Mouse (Mus musculus) left cerebral cortex, postnatal 25 days (tissue): Measurements from ENCODE around the gene Ccdc9b. TPM values are rescaled to one million over a fixed set of nuclear protein-coding genes. Genes with fewer than 3 reads are reported as not detected.

ENCODE experiments used
- DNase-seq, 2 experiments: peaks; one replicate each; pipeline ENCODE4 v3.0.0; 2022; ENCODE audit warnings: low spot score in 2 of 2, mixed read lengths in 1 of 2
- intact Hi-C: fragments of 180-260 bp; cut with DNase I; formaldehyde crosslinking; loops from one replicate; pipeline ENCODE4 v1.15.1; 2025
- total RNA-seq, 2 experiments: library from RNA; stranded (reverse); gene quantifications; 2 replicates each; pipeline ENCODE4 v1.2.3; 2021

The Ccdc9b gene
- total RNA-seq, 2 experiments from 2014 or later: 3.7 to 3.8 TPM

- DNase-seq: no peak
- intact Hi-C loops: no loop called here
These were observed 7.1 kb downstream of the Ccdc9b start for GRCm38 (mm10) chr2:118755407-118755806.

DNA sequence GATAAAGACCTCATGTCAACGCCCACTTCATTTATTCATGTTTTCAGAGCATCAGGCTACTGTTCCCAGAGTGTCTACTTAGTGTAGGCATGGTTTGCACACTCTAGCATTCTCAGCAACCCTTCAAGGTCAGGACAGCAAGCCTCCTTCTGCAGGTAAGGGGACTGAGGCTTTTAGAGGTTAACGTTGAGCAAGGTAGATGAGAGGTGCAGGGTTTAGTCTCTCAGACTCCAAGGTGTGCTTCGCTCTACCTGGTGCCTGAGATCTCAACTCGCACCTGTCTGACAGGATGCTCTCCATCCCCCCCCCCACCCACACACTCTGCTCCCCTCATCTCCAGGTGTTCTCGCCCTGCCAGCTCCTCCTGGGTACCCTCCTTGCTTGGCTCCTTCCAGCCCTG lies 8.3 kb downstream of the Ccdc9b start:
- DNase-seq: no peak

DNA sequence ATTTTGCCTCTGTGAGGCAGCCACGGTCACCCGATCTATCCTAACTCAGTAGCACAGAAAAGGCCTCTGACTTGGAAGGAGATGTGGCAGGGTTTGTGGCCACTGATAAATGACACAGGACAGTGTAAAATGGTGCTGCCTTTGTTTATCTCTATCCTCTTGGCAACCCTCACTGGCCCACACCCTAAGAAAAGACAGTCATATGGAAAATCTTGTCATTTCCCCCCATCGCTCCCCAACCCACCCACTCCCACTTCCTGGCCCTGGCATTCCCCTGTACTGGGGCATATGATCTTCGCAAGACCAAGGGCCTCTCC lies 9.7 kb downstream of the Ccdc9b start:
- intact Hi-C loops: no loop called here
- DNase-seq: no peak

More for the DNA sequence above, 8.3 kb downstream of the Ccdc9b start:
- intact Hi-C loops: no loop called here

DNA sequence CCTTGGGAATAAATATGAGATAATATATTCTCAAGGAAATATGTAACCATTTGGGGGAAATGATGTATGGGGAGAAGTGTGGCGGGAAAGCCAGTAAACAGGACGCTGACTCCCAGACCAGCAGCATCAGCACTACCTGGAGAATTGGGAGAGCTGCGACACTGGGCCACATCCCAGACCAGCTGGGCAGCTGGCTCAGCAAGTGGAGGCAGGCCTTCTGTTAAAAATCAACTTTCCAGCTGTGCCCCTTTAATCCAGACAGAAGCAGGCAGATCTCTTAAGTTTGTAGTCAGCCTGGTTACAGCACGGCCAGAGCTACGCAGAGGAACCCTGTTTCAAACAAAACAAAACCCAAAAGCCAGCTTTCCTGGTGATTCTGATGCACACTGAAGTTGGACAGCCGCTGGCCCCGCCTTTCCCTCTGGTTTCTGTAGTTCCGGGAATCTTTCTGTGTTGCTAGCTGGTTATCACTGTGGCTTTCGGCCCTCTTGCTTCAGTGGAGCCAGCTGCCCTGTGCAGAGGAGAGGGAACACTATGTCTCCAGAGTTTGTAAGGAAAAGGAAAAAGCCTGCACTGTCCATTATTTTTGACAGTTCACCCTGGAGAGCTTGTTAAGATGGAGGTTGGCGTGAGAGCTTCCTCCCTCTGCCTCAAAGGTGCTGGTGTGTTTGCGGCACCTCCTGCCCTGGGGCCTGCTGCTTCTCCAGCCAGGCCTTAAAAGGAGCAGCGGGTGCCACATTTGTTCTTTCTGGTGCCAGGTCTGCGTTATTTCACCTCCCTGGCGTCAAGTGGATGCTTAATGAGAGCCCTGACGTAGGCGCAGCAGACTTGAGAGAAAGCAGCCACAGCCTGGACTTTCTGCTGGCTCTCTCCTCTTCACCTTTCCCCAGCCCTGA lies 10.3 kb downstream of the Ccdc9b start:
- intact Hi-C loops: no loop called here
- DNase-seq: no peak

GRCm38 (mm10) chr2:118750476-118750875 lies 12.0 kb downstream of the Ccdc9b start:
- DNase-seq: no peak
- intact Hi-C loops: no loop called here

GRCm38 (mm10) chr2:118749341-118749884 lies 13.0 kb downstream of the Ccdc9b start:
- DNase-seq: no peak
- intact Hi-C loops: loop anchor here (5.0 kb wide), 1 partner anchor 47 kb away; the partner anchor contains the start of gene Ankrd63

- intact Hi-C loops: loop anchor here (2.0 to 5.0 kb wide), 3 partner anchors 13 to 45 kb away; partner anchors contain the start of genes Ankrd63 and Disp2
- DNase-seq: no peak
These were observed 15.0 kb downstream of the Ccdc9b start for GRCm38 (mm10) chr2:118747301-118747960.

DNA sequence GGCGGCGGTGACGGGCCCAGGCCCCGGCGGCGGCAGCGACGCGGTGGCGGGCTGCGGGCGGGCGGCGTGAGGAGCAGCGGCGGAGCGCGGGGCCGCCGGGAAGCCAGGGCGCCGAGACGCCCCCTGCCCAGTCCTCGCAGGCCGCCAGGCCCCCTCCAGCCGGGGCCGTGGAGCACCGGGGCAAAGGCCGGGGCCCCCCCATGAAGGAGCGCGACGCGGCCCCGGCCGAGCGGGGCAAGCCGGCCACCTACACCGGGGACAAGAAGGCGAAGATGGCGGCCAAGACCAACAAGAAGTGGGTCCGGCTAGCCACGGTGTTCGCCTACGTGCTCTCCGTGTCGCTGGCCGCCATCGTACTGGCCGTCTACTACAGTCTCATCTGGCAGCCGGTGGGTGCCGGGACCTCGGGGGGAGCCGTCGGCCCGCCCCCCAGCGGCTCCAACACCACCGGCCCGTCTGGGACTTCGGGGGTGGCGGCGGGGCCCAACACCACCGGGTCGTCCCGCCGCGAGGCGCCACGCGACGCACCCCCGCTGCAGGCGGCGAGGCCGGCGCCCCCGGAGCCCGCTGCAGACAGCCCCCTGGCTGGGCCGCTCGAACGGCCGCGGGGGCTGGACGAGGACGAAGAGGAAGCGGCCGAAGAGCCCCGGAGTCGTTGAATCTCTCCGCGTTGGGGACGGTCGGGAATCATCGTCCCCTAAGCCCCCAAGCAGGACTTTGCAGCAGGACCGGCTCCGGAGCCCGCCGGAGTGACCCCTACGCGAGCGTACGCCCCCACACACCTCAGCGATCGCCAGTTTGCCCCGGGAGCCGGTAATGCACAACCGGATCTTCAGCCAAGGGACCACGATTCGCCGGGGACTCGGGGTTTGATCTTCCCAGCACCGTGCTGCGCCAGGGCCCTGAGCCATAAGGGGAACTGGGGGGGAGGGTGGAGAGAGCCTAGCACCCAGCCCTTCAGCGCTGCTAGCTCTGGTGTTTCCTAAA lies 16.3 kb downstream of the Ccdc9b start:
- intact Hi-C loops: loop anchor here (2.0 to 5.0 kb wide), 4 partner anchors 15 to 137 kb away; partner anchors contain the start of genes Ankrd63 and Disp2
- peak in 1 of 2 experiments; percentile 42 for DNase-seq

- intact Hi-C loops: loop anchor here (2.0 to 5.0 kb wide), 2 partner anchors 43 to 137 kb away; partner anchors contain the start of gene Ankrd63
- DNase-seq: peak; percentile 91 to 94
These were observed 17.1 kb downstream of the Ccdc9b start, which contains the start of gene Inafm2 for GRCm38 (mm10) chr2:118745232-118745884. TSS of gene Inafm2 (plus strand) at chr2:118745758.

DNA sequence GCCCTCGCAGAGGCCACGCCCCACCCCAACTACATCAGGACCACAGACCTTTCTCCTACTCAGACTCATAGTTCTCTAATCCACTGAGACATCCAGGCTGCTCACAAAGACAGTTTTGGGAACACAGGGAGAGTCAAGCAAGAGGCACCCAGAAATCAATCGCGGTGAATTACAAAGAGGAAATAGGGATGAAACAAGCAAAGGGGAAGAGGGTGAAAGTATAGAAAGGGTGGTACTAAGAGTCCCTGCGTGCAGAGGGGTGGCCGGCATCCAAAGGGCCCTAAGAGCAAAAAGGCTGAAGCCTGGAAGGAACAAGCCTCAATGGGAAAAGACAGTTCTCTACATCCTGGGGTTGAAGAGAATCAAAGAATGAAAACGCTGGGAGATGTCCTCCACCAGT lies 17.8 kb downstream of the Ccdc9b start:
- no peak for DNase-seq
- intact Hi-C loops: loop anchor here (2.0 to 5.0 kb wide), 2 partner anchors 42 to 138 kb away; partner anchors contain the start of gene Ankrd63

DNA sequence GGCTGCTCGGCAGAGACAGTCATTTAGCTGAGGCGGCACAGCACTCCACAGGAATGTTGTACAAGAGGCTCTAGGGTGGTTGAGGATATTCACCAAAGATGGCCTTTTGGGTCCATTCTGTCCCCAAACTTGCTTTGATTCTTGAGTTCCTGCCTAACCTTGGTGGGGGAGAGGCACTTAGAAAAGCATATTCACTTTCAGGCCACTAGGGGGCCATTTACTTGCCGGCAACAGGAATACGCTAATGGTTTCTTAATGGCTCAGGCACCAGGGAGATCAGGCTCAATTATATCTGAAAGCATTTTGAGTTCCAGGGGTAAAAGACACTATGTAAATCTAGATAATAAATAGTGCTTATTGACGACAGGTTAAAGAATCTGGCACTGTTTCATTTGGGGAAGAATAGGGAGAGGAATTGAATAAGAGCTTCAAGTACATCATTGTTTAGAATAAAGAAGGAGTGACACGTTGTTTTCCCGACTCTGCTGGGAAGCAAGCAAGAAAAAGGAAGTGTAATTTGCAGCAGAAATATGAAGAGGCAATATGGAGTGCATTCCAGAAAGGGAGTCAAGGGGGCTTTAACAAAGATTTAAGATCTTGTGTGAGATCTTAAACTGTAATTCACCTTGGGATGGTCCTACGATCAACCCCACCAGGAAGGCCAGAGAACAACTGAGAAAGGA lies 19.1 kb downstream of the Ccdc9b start:
- intact Hi-C loops: no loop called here
- DNase-seq: peak; percentile 51 to 57

DNA sequence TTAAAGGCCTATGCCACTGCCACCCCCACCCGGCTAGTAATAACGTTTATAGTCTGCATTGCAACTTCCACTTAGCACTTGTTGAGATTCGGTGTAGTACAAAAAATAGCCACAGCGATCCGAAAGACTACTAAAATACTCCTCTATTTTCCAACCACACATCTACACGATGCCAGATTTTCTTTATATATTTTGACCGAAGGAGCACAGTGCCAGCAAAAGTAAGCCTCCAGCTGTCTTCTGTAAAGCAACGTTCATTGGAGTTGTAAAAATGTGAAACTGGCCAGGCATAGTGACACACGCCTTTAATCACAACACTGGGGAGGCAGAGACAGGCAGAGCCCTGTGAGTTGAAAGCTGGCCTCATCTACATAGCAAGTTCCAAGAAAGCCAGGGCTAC lies 21.3 kb downstream of the Ccdc9b start:
- DNase-seq: peak in 1 of 2 experiments; percentile 85
- intact Hi-C loops: loop anchor here (1.0 kb wide), 1 partner anchor 38 kb away; the partner anchor contains the start of gene Disp2

DNA sequence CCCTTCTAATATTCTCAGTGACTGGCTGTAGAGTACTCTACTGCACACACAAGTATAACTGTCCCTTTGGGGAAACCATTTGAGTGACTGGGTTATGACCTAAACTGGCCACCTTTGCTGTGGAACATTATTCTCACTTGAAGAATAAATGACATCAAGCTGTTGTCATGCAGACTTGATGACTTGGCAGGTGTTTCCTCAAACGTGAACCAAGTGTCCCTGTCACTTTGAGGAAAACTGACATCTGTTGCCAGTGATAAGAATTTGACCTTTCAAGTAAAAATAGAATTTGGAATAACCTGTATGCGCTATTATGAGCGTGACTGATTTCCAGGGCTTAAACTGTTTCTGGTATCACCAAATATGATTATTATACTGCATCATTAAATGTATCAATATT lies 22.1 kb downstream of the Ccdc9b start:
- DNase-seq: no peak
- intact Hi-C loops: no loop called here

DNA sequence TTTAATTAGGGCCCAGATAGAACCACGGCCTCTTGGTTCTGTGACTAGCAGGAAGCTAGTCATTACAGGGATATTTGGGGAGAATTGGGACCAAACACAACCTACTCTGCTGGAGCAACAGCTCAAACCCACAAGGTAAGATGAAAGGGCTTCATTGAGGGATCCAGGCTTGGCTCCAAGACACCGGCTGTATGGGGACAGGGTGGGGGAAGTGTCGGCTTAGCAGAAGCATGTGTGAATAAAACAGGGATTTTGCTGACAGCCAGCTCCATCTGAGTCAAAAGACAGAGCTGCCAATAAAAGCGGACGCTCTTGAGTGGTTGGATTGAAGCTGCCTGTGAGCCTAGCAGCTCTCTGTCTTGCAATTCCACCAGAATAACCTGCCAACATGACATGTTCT lies 29.1 kb downstream of the Ccdc9b start:
- DNase-seq: peak in 1 of 2 experiments; percentile 83
- intact Hi-C loops: loop anchor here (10.0 kb wide), 1 partner anchor 469 kb away; no protein-coding TSS in a partner anchor

DNA sequence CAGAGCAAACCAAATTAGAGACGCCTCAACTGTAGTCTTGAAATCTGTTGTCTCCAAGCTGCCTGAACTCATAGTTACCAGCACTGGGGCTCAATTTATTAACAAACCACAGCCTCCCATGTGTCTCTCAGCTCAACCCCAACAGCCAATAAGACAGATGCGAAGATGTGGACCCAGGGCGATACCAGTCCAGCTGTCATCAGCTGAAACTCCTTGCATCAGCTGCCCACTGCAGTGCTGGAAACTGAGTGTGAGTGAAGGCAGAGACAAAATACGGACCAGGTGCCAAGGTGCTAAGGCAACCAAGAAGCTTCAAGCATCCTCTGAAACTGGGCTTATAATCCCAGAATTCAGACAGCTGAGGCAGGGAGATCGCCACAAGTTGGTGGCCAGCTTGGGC lies 30.5 kb downstream of the Ccdc9b start:
- intact Hi-C loops: loop anchor here (1.0 to 10.0 kb wide), 3 partner anchors 33 to 467 kb away; no protein-coding TSS in a partner anchor
- no peak for DNase-seq

DNA sequence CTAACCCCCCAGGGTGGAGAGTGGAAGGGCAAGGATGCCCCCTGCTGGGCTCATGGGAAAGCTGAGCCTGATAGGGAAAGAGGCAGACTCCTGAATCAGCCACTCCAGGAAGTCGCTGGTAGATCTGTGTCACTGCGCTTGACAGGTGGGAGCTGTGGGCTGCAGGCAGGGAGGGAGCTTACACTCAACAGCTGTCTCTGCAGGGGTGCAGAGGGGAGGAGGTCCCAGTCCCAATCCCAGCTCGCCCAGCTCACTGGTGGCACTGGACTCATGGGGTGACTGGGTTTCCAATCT lies 31.9 kb downstream of the Ccdc9b start:
- intact Hi-C loops: loop anchor here (1.0 to 10.0 kb wide), 3 partner anchors 28 to 466 kb away; no protein-coding TSS in a partner anchor
- DNase-seq: peak; percentile 77 to 80

DNA sequence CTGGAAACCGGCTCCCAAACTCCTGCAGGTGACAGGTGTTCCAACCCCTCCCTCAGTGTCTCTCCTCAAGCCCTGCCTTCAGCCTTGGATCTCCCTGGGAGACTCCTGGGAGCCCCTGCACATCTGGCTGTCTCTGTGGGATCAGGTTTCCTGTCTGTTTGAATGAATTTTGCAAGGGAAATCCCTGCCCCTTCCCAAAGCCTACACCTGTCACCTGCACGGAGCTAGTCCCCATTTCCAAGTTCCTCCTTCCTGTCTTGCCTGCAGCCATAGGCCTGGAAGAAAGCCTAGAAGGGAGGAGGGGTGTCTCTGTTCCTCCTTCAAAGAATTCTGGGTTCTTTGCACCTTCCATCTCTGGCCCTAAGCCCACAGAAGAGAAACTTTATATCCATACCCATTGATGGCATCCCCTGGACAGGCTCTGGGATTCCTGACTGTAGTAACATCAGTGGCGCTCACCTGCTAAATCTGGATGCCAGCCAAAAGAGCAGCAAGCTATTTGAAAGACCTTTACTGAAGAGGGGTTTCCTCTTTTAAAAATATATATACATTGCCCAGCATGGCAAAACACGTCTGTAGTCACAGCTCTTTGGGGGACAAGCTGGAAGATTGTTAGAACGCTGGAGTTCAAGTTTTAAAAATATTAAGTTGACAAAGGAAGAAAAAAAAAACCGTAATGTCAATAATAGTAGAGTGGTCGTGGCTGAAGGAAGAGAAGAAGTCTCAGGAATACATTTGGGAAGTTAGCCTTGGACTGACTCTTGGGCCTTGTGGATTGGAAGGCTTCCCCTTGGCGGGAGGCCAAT lies 32.4 kb downstream of the Ccdc9b start:
- intact Hi-C loops: loop anchor here (1.0 to 10.0 kb wide), 3 partner anchors 28 to 465 kb away; no protein-coding TSS in a partner anchor
- no peak for DNase-seq
